ENCODE assay signal across 24 mouse cellular contexts in genomic region chr2:13694417-13694816, GRCm38 (mm10).
"Had no signal": no experiment of that assay in that cellular context is flagged by ENCODE, and none has a peak within 500 bp of the region (broad histone marks: within the 10 kb centered on the region; RNA-seq: fewer than 3 reads in every experiment).

No protein-coding gene starts in this region.

- H3K27me3 ChIP-seq: heart, embryonic 12.5 days; hindbrain, embryonic 12.5 days; intestine, embryonic 15.5 days; limb, embryonic 13.5 days; limb, embryonic 15.5 days; liver, embryonic 12.5 days had no signal

- H3K4me2 ChIP-seq: heart, embryonic 12.5 days; hindbrain, embryonic 12.5 days; intestine, embryonic 15.5 days; limb, embryonic 13.5 days; limb, embryonic 15.5 days; liver, embryonic 12.5 days had no signal

- H3K4me1 ChIP-seq: heart, embryonic 10.5 days; heart, embryonic 12.5 days; hindbrain, embryonic 12.5 days; intestine, embryonic 15.5 days; limb, embryonic 15.5 days; liver, embryonic 12.5 days had no signal

- H3K4me3 ChIP-seq: gastrocnemius, adult 2 months; heart, embryonic 10.5 days; heart, embryonic 12.5 days; hindbrain, embryonic 12.5 days; intestine, embryonic 15.5 days; layer of hippocampus, adult 2 months; left cerebral cortex, adult 2 months; limb, embryonic 13.5 days; limb, embryonic 15.5 days; liver, embryonic 12.5 days had no signal

- H3K9me3 ChIP-seq: heart, embryonic 10.5 days; heart, embryonic 12.5 days; hindbrain, embryonic 12.5 days; intestine, embryonic 15.5 days; limb, embryonic 13.5 days; limb, embryonic 15.5 days; liver, embryonic 12.5 days had no signal

- H3K9ac ChIP-seq: heart, embryonic 12.5 days; hindbrain, embryonic 12.5 days; intestine, embryonic 15.5 days; limb, embryonic 13.5 days; limb, embryonic 15.5 days; liver, embryonic 12.5 days; liver, embryonic 14.5 days had no signal

- H3K27ac ChIP-seq: gastrocnemius, adult 2 months; heart, embryonic 10.5 days; hindbrain, embryonic 12.5 days; intestine, embryonic 15.5 days; layer of hippocampus, adult 2 months; left cerebral cortex, adult 2 months; limb, embryonic 13.5 days; limb, embryonic 15.5 days; liver, embryonic 12.5 days; liver, embryonic 14.5 days had no signal

- ATAC-seq: inflammation-experienced regulatory T-cells, adult 6 months; intestine, embryonic 15.5 days; intestine, postnatal 0 days; liver, embryonic 12.5 days had no signal

- H3K36me3 ChIP-seq: heart, embryonic 10.5 days; heart, embryonic 12.5 days; hindbrain, embryonic 12.5 days; intestine, embryonic 15.5 days; limb, embryonic 13.5 days; limb, embryonic 15.5 days; liver, embryonic 12.5 days had no signal

- DNase-seq: gastrocnemius, adult 2 months; gastrocnemius, postnatal 10 days; gastrocnemius, postnatal 25 days; heart, adult 18-20 months; heart, postnatal 10 days; heart, postnatal 4 days; kidney, adult 18-20 months; kidney, adult 8-10 months; kidney, postnatal 10 days; kidney, postnatal 25 days; kidney, postnatal 4 days; left cerebral cortex, postnatal 4 days had no signal
